Mouse (Mus musculus) spleen, postnatal 4 days (tissue): Measurements from ENCODE around the gene Nmt2.
A peak's percentile ranks its signal among the peaks of the same experiment; 100 is the strongest.

ENCODE experiments used
- DNase-seq, 2 experiments: peaks; one replicate each; pipeline ENCODE4 v3.0.0; 2022; ENCODE audit warnings: low spot score in 2 of 2

The Nmt2 gene

DNA sequence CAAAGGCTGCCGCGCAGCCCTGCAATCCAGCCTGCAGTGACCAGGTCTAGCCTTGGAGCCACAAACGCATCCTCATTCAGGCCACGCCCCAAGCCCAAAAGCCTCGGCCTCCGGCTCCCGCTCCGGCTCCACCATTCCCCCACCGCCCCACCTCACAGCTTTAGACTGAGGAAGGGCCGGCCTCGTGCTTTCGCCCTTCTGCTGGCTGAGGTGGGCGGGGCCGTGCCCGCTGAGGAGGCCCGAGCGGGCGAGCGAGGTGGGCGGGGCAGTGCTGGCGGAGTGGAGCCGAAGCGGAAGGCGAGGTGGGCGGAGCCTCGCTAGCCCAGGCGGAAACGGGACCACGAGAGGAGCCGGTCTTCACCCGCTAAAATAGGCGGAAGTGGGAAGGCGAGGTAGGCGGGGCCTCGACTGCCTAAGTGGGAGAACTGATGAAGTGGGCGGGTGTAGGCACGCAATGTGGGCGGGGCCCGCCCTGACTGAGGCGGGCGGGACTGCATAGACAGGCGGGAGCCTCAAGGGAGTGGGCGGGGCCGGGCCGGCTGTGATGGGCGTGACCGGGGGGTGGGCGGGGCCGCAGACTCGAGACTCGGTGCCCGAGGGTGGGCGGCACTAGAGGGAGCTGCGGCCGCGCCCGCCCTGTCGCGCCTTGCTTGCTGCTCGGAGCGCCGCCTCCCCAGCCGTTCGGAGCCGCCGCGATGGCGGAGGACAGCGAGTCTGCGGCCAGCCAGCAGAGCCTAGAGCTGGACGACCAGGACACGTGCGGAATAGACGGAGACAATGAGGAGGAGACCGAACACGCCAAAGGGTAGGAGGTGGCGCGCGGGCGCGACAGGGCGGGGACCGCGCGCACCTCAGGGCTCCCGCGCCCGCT lies at the start of gene Nmt2:
Gene Nmt2, plus strand, starts transcription at position 611 of the 871 bp plus-strand sequence.
- peak; percentile 99 for DNase-seq

DNA sequence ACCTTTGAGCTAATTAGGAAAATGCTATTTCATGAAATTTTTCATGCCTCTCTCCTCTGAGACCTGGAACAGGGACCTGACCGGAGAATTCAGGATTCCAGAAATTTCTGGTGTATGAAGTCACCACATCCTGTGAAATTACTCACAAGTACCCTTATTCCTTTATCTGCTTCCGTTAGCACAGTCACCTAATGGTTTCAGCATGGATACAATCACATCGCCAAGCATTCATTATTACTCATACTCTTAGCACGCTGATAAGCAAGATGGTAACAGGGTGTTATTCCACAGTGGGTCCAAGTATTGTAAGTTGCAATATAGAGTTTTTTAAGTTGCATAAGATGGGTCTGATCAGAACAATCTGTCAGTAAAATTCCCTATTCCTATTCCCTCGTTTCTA lies 44.8 kb upstream of the Nmt2 start:
- no peak for DNase-seq

DNA sequence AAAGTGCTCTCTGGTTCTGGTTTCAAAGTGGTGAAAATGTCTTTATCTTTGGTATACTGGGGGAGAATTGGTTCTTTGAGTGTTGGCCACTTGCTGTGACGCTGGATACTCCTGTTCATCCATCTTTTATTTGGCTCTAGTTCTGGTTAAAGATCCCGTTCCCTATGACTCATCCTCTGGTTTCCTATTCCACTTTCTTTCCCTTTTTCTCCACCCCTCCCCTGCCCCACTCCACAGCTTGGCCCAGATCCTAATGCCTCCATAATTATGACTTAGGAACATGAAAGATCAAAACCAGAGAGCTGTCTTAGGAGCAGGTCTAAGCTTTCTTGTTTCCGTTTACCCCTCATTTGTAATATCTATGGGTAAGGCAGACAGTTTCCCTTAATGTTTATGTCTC lies 39.8 kb upstream of the Nmt2 start:
- no peak for DNase-seq

DNA sequence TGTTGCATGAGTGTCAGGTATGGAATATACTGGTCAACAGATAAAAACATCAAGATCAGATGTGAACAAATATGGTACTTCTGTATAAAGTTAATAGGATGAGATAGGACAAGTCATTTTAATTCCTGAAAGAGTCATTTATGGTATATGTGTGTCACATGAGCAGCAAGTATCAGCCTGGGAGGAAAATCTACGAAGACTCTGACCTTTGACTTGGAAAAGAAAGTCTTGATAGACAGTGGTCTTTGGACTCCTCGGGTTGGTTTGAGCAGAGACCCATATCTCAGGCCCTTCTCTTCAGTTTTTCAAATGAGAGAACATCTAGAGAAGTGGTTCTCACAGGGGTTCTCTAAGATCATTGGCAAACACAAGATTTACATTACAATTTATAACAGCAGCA lies 32.7 kb upstream of the Nmt2 start:
- DNase-seq, result no peak

DNA sequence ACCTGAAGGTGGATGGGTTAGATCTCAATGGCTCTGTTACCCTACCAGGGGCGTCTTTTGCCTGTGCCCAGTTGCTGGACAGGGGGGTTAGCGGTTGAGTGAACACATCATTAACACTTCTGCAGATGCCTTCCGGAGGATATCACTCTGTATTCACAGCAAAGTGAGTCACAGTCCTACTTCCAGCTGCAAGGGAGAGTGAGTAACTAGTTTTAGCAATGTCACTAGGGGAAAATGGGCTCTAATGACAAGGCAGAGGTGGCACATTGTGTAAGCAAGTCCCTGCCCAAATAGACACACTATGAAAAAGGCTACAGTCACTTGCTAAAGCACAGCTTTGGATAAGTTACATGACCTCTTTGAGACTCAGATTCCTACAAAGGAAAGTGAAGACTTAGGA lies 17.5 kb upstream of the Nmt2 start:
- DNase-seq, result no peak

DNA sequence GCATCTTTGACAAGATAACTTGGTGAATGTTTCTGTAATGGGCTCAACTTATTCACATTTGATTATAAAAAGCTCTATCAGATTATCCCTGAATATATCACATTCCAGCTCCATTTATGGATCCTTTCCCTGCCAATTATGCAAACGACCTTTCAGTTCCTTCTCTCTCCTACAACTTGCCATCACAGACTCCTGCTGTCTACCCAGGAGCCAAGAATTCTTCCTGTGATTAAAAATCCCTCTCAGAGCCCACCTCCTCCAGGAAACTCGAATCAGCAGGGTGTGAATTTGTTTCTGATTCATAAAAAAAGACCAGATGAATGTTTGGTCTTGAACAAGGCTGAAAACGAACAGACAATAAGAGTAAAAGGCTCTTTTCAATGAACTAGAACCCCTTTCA lies 16.1 kb upstream of the Nmt2 start:
- DNase-seq, result no peak

DNA sequence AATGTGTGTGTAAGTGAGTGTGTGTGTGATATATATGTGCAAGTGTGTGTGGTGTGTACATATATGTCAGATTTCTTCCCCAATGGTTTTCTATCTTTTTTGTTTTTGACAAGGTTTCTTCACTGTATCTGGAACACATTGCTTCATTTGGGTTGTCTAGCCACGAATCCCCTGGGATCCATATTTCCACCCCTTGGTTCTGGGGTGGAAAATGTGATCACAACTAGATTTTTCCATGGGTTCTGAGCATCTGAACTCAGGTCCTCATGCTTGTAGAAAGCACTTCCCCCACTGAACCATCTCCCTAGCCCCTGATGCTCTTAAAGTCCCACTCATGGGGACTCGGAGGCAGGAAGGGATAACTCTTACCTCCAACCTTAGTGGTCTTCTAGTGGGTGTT lies 10.7 kb upstream of the Nmt2 start:
- no peak for DNase-seq

DNA sequence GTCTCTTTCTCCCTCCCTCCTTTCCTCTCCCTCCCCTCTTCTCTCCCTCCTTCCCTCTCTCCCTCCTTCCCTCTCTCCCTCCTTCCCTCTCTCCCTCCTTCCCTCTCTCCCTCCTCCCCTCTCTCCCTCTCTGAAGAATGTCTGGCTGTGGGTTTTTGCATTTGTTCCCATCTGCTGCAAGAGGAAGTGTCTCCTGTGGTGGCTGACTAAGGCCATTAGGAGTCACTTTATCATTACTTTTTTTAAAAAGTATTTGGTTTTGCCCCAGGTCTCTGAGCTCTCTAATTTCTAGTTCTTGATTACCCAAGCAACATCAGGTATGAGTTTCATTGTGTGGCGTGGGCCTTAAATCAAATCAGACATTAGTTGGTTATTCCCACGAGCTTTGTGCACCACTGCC lies 7.9 kb upstream of the Nmt2 start:
- no peak for DNase-seq

DNA sequence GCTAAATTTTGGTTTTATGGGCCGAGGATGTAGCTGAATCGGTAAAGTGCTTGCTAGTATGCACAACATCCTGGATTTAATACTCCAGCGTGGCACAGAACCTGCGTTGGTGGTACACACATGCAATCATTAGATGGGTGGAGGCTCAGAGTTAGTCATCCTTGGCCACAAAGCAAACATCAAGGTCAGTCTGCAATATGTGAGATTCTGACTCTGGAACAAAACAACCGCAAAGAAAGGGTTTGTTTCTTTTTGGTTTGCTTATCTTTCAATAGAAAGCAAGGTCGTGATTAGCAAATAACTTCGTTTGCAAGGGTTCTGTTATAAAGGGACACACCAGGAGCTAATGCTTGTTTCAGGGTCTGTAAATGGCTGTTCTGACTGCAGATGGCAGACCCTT lies 6.5 kb upstream of the Nmt2 start:
- DNase-seq, result no peak

DNA sequence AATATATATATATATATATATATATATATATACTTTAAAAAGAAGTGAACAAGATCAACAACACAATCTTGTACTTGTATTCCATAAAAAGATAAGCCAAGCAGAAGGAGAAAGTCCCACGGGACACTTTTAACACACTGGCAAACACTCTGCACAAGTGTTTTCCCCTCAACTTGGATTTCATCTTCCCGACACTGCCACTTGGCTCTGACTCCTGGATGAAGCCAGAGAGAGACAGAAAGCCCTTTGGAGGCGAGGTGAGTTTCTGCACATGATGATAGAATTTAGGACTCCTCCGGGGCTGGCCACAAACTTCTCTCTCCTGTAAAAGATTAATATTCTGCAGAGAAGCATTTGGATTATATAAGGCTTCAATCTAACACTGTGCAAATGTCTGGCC lies 2.7 kb upstream of the Nmt2 start:
- DNase-seq, result no peak

DNA sequence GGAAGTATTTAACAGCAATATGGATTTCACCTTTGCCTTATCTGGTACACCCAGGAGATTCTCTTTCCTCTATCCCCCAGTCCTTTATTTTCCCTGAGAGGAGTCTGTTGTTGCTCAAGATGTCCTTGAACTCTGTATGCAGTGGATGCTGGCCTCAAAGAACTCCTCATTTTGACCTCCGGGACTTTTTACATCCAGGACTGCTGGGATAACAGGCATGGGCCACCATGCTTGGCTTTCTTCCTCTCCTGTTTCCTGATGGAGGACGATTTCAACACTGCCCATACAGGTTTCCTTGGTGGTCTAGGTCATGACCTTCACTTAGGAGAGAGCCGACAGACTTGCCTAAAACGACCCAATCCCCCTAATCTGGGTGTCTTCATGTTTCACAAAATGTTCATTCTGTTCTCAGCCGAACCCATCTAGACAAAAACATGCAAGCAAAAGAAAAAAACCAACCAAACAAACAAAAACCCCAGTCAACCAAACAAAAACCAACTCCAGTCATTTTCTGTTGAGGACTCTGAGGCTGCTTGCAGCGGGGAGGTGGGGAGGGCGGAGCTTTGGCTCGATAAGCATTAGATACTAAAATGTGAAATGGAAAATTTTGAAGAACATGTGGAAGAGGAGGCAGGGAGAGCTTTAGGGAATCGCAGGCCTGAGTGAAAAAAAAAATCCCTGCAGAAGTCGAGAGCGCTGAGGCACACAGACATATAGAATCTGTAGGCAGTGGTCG lies 978 bp upstream of the Nmt2 start:
- no peak for DNase-seq

DNA sequence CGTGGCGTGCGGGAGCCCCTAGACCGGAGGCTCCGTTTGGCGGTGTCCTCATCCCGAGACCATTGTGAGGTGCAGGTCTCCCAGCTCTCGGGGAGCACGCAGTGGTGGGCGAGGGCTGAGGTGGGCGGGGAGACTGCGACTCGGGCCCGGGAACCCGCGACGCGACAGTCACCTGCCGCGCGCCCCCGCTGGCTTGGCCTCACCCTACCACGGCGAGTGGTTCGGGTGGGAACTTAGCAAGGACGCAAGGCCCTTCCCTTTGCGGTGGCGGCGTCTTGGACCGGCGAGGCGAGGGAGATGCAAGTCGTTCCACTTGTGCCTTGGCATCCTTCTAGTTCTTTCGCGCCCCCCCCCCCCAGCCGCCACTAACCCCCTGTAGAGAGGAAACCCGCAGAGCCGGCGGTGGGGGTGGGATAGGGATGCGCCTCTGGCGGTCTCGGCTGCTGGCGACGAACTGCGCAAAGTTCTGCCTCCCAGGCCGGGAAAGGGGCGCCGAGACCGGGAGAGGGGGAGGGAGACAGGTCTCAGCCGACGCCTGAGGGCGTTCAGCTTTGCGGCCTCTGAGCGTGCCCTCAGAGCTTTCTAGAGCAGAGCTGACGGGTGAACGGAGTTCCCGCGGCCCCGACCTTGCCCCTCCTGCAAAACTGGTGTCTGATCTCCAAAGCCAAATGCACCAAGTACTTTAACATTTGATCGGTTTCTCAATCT lies 615 bp downstream of the Nmt2 start:
- DNase-seq, result peak; percentile 59 to 82

DNA sequence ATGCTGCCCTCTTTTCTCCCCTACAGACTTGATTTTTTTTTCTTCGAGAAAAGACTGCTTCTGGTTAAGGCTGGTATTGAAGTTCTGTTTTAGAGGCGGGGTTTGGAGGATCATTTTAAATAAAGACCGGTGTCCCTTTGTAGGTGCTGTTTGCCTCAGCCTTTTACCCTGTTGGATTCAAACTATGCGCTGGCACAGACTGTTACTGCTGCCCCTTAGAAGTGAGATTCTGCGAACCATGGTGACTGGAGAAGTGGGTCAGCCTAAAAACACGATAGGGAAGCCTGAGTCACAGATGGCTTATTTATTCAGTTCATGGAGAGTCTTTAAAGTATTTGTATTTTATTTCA lies 1.1 kb downstream of the Nmt2 start:
- DNase-seq, result no peak

DNA sequence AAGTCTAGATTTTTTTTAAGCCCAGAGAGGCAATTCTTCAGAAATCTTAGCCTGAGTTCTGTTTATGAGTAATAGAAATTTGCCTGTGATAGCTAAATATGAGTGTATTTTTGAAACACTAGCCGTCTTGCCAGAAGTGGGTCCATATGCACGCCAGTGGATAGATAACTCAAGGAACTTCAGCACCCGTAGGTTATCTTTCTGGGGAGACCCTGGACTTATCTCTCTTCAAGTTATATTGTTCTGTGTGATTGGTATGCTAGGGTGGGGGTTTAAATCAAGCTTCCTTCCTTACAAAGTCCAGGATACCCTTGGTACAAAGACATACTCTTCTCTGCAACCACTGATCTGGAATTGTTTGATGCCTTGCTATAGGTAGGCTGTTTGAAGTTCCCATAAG lies 1.7 kb downstream of the Nmt2 start:
- no peak for DNase-seq

DNA sequence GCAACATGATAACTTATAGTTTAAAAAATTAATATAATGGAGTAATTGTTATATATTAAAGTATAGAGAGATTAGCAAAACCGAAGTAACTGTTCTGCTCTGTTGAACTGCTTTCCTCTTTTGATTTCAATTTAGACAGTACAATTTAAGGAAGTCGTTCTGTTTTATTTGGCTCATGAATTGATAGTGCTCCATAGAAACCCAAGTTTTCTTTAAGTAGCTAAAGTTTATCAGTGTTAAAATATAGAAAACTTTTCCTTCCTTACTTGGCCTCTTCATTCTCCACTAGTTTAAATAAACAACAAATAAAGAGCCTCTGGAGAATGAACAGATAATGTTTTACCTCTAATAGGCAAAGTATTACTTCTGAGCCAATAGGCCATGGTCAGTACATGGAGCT lies 2.2 kb downstream of the Nmt2 start:
- DNase-seq, result no peak

DNA sequence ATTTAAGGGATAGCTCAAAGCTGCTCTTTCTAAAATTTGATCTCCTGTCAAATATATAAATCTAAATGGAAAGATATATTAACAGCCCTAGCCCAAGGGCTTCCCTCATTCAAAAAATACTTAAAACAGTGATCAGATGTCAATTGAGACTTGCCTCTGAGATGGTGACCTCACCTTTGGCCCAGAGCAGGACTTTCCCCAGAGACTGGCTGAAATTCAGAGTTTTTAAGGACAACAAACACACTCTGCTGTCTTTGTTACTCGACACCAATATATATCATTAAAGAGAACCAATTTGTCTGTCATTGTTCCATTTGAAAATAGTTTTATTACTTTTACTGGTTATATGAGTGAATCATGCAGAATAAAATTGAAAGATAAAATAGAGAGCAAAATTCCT lies 5.6 kb downstream of the Nmt2 start:
- no peak for DNase-seq

DNA sequence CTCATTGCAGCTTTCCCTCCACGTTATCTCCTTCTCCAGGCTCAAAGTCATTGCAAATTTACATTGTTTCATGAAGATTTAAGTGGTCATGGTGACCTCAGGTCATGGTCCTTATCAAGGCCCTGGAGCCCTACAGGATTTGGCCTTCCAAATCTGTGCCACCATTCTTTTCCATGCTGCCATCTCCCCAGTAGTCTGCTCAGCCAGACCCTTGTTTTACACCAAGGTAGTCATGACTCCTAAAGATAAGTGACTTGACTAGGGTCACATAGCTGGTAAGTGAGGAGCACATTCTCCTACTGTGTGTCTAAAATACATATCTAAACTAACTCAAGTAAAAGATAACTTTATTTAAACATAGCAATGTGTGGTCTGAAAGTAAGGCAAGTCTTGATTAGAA lies 8.2 kb downstream of the Nmt2 start:
- DNase-seq, result no peak

DNA sequence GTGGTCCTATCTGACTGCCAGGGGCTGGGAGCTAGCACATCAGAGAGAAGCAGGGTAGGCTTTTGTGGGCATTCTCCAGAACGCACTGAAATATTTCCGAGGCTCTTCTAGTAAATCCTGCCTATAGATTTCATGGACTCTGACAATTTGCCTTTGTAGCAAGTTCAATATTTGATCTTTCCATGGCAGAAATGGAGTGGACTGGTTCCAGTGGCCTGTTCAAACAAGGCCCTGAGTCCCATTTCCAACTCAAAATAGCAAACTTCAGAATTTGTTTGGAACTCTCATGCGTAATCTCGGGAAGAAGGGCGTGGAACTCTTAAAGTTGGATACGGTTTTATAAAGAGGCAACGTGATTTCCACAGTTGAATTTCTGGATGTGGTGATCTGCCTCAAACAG lies 11.8 kb downstream of the Nmt2 start:
- no peak for DNase-seq

DNA sequence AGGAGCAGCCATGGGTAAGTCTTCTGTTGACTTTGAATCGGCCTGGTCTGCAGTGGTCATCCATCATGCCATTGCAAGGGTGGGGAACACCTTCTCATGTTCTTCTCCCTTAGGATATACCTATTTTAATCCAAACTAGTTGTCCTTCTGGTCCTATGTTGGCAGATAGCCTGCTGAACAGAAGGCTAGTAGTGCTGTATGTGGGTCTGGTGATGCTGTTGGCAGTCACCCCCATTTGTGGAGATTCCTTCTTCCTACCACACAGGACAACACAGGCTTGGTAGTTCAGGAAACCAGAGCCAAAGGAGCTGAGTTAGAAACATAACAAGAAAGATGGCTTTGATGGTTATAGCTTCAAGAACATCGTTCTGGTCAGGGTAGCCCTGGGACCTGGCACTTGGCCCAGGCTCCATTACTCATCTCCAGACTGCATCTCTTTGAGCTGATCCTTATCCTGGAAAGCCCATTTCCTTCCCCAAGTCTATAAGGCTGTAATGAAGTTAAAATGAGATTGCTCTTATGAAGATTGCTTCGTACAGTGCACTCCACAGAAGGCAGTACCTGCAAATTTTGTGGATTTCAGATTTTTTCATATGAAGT lies 21.5 kb downstream of the Nmt2 start:
- DNase-seq, result no peak

DNA sequence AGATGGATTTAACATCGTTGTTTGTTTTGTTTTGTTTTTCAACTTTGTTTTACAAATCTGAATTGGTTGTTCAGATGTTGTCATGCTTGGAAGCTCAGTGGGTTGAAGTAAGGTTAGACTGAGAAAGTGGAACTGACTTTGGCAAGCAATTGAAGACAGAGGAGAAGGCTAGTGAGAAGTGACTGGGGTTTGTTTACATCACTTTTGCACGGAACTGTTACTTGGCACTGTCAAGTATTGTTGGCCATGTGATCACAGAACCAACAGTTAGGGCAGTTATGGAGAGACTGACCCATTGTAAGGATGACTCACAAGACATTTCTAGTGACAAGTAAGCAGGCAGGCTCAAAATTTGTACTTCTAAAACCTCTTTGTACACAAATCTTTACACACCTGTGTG lies 39.1 kb downstream of the Nmt2 start:
- DNase-seq, result no peak

DNA sequence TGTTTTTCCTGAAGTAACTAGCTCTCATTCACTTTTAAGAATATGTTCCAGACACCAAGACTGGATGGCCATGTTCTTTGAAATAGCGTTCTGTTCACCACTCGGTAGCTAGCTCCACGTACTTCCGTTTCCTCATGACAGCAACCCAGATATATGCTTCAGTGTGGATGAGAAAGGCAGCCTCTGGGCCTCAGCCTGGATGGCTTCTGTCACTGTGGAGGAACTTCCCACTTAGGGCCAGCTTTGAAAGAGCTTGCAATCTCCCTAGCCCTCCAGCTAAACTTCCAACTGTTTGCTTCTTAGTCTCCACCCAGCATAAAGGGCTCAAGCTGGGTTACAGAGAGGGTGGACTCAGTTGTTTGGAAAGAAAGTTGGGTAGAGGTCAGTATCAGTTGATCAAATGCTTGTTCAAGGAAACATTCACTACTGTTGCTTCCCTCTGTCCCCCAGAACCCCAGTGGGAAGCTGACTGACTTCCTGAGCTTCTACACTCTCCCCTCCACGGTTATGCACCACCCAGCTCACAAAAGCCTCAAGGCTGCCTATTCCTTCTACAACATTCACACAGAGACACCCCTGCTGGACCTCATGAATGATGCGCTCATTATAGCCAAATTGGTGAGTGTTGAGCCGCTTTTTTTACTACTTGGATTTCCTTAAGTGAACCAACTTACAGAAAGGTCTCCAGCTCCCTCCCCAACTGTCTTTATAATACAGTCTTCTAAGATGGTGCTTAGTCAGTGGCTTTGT lies 40.5 kb downstream of the Nmt2 start:
- DNase-seq, result no peak

DNA sequence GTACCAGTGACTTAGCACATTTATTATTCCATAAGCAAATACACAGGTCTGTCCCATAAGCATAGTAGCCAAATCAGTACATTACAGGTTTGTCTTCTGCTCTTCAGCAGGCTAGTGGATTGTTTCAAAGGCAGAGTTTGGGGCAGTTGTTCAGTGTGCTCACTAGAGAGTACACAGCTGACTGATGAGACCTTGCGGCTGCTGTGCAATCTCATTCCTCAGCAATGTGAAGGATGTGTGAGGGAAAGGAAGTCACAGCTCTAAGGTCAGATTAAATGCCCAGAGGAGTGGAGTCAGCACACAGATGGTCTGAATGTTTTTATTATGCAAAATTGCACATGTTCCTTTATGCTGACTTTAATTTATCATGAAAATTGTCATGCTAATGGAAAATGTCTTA lies 42.5 kb downstream of the Nmt2 start:
- DNase-seq, result no peak
